Mouse (Mus musculus): ENCODE data around the gene Tcp10a. TPM values are rescaled to one million over a fixed set of nuclear protein-coding genes. Genes with fewer than 3 reads are reported as not detected.
"Not testable (repeated sequence)": the region's sequence is repeated elsewhere in the genome, so short reads cannot be mapped to it uniquely, and the experiment has no call there.

Tcp10a gene
- under 1 TPM; 0.23 to 0.28 TPM for total RNA-seq (2021)
- long read RNA-seq, experiment 1, result 0 reads
- long read RNA-seq, experiment 2, result 0 reads

DNA sequence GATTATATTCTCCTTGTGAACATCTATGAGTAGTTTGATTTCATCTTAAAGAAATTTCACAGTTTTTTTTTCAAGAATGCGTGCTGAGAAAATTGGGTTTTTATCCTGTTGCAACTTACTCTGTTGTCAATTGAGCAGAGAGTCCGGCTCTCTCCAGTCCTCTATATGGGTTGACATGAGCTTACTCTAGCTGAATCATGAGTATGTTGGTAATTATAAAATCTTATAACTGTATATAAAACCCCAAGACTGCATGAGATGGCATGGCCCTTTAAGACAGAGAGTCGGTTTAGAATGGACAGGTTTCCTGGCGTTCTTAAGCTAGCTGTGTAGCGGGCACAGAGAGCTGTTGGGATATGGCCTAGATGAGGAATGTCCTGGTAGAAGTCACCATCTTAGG, at the start of gene Tcp10a:
TSS of gene Tcp10a (plus strand) at position 301 of the 400 bp plus-strand sequence.
- not testable (repeated sequence) for DNase-seq (ENCODE audit: low spot score in 2 of 2)

DNA sequence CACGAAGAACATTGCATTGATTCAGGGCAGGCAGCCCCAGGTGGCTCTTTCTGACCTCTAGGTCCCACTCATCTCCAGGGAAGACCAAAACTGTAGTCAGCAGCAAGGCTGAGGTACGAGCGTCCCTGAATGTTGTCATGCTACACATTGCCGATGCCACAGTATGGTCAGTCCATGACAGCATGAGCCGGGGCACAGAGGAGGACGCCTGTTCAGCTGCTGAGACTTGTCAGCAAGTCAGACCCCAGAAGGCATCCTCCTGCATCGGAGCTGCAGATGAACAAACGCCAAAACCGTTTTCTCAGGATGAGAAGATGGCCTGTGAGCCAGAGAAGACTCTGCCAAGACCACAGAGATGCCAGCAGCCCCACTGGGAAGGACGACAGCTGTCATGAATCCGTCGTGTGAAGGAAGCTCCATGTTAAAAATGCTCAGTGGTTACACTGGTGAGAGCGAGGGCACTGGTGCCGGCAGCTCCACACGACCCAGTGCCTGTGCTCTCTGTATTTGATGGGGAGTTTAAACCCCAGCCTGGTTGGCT, 45.7 kb upstream of the Tcp10a start:
- DNase-seq (ENCODE audit: low spot score in 2 of 2), result no peak

DNA sequence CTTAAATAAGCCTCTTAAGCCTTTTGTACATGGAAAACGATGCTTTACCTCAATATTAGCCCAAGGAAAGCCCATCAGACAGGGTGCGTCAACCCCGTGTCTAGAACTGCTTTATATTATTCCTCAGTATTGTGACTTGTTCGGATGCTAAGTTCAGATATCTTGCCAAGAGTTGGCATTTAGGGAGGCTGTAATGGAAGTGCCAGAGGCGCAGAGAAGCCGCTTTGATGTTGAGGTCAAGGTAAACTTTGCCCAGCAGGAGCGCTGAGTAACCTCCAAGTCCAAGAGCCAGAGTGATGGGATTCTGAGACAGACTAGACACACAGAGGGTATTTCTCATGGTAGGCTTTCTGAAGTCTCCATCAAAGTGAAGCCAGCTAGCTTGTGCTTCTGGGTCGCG, 45.2 kb upstream of the Tcp10a start:
- no peak for DNase-seq (ENCODE audit: low spot score in 2 of 2)

DNA sequence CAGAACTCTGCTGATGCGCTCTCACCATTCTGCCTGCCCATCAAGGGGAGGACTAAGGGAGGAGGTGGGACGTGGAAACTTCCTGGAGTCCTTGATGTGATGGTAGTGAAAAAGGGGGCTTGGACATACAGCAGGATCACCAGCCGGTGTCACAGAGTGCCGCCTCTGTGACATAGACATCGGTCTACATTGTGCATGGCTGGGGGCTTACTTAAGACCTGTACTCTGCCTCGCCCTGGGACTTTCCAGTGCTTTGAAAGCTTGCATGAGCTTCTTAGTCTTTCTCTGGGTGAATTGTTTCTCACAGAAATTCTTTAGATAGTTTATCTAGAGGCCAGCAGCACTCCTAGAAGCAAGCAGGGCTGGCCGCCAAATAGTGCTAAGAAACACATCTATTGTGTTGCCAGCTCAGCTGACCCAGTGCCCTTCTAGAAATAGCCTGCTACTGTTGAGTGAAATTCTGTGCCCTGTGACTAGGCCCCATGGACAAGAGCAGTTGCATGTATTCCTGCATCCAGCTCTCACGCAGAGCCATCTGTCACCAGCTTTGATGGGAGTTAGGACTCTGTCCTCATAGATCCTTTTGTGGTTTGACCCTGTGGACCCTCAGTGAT, 40.0 kb upstream of the Tcp10a start:
- no peak for DNase-seq (ENCODE audit: low spot score in 2 of 2)

DNA sequence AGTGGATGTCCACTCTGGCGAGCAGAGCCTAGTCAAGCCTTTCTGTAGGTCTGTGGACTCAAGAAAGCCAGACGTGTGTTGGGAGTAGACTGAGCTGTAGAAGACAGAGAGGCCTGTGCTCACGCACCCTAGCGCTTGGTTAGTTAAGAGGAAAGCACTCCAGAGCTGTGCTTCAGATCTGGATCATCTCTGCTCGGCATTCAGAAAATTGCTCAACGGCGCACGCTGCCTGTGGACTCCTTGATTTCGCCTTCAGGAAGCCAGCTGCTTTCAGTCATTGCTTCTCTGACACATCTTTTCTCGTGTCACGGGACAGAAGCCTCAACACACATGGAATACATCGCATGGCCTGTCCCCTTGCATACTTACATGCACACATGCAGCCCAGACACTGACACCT, 39.2 kb upstream of the Tcp10a start:
- no peak for DNase-seq (ENCODE audit: low spot score in 2 of 2)

DNA sequence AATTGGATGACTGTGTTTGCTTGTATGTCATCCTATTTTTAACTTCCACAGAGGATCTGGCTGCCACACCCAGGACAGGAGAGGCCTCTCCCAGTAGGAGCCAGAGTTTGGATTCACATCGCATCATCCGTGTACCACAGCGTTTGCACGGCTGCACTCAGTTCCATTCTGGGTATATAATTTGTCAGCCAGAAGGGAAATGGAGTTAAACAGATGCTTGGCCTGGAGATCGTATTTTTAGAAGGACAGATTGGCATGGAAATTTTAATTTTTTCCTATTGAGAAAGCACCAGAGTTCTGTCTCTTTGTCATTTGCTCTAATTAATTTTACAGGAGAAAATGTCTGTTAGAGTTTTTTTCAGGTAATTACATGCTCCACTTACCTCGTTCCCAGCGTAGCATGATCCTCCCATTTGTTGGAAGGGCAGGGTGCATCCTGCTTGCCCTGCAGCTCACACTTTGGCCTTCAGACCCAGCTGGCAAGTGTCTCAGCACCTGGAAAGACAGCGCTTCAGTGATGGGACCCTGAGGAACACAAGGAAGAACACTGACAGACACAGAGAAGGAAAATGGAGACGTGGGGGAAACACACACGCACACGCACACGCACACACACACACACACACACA, 37.9 kb upstream of the Tcp10a start:
- DNase-seq (ENCODE audit: low spot score in 2 of 2), result no peak

DNA sequence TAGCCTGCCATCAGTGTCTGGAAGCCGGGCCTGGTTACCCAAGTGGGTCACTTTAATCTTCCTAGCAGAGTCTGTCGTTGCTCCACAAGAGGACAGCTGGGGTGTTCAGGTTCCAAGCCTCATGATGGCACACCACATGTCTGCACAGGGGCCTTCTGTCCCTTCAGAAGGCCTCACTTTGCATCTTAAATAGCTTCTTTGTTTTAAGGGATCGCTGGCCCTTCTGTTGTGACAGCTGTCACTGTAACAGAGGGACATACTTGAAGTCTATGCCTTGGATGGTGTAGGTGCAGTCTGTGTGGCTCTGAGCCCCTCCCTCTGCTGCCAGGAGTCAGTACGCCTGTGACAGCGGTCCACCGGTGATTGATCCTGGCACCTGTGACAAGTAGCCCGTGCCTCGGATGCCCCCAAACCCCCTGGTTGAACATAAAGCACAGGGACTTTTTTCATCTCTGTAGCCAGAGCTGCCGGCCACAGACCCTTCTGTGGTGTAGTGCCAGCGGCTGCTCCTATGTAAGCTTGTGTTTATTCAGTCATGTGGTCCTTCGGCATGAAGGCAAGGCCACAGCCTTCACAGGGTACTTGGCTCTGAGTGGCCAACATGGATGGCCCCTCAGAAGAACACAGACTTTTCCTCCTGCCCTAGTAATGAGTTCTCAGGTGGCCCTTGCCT, 32.3 kb upstream of the Tcp10a start:
- no peak for DNase-seq (ENCODE audit: low spot score in 2 of 2)

DNA sequence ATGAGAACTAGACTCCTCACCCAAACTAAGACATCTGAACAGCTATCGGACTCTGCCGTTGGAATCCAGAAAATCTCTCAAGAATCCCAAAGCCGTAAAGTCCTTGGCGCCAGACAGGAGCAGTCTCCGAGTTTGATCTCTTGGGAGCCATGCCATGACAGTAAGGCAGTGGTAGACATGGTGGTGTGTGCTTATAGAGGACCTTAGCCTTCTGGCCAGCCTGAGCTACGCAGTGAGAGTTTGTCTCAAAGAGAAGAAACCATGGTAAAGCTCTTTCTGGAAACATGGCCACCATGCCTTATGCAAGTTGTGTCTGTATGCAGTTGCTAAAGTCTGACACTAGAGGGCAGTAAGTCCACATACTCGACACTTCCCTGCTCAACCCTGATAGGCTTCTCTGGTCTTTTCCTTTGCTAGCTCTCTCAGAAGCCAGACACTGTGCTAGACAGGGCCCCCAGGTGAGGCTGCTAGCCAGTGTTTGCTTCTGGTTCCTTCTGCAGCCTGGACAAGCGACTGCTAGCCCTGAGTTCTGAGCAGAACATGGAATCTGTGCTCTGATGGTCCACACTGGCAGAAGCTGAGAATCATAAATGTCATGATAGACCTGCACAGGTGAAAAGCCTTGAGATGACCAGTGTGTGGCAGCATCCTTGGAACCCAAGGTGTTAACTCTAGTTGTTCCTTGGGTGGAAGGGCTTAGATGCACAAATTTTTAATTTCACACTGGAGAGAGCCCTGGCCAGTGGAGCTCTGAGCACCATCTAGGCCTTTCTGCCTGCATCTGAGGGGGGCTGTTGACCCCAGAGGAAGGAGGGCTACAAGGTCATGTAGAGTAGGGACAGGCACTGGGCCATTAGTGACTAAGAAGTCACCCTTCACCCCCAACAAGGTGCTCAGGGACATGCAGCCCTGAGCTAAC, 17.9 kb upstream of the Tcp10a start:
- DNase-seq (ENCODE audit: low spot score in 2 of 2), result not testable (repeated sequence)

DNA sequence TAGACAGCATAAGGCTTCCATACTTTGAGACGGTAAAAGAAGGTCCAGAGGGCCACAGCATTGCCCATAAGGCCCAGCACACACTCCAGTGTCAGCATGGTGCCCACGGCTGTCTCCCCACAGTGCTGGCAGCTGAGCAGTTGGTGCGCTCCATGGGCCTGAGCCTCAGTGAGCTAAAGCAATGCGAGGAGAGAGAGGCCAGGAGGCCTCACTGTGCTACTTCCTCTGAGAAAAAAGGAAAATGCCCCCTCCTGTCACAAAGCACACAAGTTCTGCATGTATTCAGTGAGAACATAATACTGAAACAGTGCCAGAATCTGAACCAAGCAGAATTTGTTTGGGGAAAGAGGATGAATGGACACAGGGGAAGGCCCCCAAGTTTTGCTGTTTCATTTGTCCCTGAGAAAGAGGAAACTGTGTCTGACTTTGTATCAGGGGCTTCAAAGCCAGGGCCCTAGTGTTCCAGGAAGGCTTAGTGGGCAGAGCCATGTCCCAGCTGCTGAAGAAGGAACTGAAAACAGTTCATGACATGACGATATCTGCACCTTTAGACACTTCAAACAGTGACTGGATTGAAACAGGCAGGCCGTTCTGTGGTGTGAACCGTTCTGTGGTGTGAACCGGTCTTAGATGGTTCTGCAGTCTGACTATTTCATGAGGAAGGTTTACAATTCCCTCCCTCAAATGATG, 8.6 kb upstream of the Tcp10a start:
- not testable (repeated sequence) for DNase-seq (ENCODE audit: low spot score in 2 of 2)

DNA sequence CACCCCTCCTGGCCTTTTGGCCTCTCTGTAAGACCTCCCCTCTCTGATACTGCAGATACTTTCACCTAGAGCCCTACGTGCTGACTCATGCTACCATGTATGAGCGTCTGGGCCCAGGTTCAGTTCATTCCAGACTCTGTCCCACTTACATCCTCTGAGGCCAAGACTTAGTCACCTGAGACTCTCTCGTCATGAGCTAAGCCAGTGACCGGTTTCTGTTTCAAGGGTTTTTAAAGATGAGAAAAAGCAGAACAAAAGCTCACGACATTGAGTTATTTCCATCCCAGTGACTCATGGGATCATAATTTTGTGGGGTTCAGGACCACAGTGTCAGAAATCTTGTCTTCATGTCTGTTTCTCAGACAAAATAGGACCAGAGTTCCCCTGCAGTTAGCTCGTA, 4.7 kb upstream of the Tcp10a start:
- not testable (repeated sequence) for DNase-seq (ENCODE audit: low spot score in 2 of 2)

DNA sequence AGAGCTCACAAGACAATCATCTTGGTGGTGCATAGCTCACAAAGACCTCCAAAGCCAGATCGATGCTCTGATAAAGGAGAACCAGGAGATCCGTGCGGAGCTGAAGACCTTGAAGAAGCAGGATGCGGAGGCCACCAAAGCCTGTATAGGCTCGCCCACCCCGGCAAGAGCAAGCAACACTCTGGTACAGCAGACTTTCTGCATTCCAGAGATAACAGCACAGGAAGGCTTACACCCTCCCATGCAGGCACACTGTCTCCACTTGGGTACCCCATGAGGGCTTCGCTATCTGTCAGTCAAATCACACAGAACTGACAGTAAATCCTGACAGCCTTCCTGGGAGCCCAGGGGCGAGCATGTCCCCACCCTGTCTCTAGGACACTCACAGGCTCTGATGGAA, 2.0 kb downstream of the Tcp10a start:
- not testable (repeated sequence) for DNase-seq (ENCODE audit: low spot score in 2 of 2)

DNA sequence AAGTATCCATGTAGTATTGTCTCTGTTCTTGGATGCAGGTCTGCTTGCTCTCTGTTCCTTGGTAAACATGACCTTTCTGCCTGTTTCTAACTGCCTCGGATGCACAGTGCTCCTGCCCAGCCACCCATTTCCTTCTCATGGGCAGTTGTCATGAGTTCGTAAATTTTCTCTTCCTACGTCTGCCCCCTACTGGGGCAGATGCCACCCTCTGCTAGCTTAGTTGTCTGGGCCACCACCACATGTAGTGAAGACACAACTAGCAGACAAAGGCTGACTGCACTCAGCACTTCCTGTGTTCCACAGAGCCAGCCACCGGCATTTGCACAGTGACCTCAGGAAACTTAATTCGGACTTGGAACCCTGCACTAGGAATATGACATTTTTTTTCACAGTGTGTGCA, 8.3 kb downstream of the Tcp10a start:
- DNase-seq (ENCODE audit: low spot score in 2 of 2), result not testable (repeated sequence)

DNA sequence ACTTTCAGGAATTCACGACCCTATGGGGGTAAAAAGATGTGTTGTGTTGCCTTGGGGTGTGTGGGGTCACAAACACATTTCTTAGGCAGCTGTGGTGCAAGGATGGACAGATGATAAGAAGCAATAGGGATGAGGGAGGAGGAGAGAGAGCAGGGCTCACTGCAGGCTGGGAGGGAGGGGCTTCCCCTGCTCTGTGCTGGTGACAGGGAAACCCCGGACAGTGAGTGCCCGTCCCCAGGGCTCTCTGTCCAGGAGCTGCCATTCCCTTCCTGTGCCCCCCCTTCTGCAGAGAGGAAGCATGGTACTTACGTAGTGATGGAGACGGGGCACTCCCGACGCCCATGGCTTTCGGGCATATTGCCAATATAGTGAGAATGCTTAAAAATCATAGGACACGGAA, 12.9 kb downstream of the Tcp10a start:
- not testable (repeated sequence) for DNase-seq (ENCODE audit: low spot score in 2 of 2)

DNA sequence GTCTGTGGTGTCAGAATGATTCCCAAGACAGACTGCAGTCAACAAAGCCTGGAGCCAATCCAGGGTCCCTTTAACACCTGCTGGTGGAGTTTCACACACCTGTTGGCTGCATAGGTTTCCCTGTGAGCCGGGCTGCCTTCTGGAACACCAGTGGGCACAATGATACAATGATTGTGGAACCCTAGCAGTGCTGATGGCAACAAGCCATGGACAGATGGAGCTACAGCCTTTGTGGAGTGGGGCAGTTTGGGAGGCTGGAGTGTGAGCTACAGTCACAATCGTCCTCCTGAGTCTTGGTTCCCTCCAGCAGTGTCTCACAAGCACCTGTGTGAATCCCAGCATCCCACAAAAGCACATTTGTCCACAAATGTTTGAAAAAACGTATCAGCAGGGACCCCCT, 24.3 kb downstream of the Tcp10a start:
- not testable (repeated sequence) for DNase-seq (ENCODE audit: low spot score in 2 of 2)

DNA sequence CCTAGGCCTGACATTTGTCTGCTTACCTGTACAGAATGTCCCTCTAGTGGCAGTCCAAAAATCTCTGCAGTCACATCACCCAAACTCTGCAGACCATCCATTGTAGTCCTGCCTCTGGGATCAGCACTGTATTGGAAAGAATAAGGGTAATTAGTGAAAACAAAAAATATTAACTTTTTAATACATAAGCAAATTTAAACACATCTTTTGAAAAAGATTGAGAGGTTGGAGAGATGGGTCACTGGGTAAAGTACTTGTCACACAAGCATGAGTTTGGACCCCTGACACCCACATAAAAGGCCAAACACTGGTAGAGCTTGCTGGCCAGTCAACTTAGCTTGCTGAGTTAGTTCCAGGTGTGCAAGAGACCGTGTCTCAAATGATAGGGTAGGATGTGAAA, 28.1 kb downstream of the Tcp10a start, which contains the start of gene Ttll2:
TSS of gene Ttll2 (minus strand) at position 101 of the 400 bp plus-strand sequence.
- DNase-seq (ENCODE audit: low spot score in 2 of 2), result not testable (repeated sequence)

DNA sequence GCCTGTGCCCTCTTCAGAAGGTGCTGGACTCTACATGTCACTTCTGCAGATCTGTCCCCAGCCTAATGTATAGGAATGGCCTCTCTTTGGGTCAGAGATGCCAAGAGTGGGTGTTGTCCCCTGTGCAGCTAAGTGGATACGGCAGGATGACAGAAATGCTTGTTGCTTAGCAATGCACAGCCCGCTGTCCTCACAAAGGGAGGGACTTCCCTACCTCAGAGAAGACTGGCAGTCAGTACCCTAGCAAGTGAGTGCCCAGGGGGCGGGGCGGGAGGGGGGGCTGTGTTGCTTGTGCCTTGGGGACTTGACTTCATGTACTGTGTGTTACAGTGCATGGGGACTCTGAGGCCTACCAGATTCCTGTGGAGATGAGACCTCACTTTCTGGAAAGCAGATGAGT, 35.4 kb downstream of the Tcp10a start:
- DNase-seq (ENCODE audit: low spot score in 2 of 2), result not testable (repeated sequence)

DNA sequence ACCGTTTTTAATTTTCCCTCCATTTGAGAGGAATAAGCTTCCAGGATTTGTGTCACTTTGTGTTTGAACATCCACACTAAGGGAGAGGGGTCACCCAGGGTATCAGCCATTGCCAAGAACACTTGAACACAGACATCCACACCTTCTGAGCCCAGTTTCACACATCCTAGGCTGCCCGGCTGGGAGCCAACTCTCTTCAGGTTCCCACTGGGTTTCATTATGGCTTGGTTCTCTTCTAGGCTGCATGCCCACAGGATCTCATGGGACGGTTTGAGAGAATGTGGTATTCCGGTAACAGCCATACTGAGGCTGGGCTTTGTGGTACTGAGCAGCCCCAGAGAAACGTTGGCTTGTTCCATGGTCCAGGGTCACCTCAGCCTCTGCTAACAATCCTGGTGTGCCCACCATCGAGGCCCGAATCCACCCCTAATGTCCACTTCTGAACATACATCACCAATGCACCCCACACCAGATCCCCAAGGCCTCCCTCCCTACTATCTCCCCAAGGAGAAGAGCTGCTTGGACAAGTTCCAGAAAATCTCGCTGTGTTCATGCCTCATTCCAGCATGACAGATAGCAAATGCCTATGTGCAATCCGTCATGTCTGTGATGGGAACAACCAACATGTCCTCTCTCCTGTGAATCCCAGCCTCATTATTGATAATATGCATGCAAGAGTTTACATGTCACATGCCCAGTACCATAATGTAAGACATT, 36.5 kb downstream of the Tcp10a start:
- peak in 1 of 2 experiments; percentile 21 for DNase-seq (ENCODE audit: low spot score in 2 of 2)

DNA sequence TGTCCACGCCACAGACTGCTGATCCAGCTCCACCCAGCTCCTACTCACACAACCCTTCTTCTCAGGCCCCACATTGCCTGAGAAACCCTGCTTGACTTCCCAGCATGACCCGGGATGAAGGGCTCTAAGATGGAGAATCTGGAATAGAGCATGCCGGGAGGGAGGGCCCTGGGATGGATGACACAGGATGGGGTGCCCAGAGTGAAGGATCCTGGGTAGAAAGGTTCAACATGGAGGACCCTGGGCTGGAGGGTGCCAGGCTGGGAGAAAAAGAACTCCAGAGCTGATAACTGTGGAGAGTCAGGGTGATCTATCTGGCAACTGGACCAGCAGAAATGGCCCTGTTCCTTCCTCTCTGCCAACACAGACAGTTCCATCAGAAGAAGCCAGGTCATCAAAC, 41.2 kb downstream of the Tcp10a start:
- DNase-seq (ENCODE audit: low spot score in 2 of 2), result not testable (repeated sequence)

DNA sequence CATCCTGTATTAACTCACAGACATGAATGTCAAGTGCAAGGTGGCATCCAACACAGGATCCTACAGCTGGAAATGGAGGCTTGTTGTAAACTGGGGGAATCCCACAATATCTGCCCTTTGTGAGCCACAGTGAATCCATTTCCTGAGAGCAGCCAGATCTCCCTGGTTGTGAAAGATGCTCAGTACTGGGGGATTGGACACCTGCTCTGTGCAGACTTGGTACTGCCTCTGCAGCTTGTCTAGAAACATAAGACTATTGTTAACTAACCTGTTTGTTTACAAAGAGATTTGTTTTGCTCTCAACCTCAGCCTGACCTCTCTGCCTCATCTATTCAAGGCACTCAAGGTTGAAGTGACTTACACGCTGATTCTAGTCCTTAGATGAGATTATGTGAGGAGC, 41.8 kb downstream of the Tcp10a start:
- DNase-seq (ENCODE audit: low spot score in 2 of 2), result not testable (repeated sequence)

Measured in adrenal gland, postnatal 4 days (tissue).